Mouse (Mus musculus) spleen, postnatal 4 days (tissue): ENCODE results near the gene Scamp2.

Experiments
- DNase-seq, 2 experiments: peaks; one replicate each; pipeline ENCODE4 v3.0.0; 2022; ENCODE audit warnings: low spot score in 2 of 2

Scamp2 gene

GRCm38 (mm10) chr9:57560861-57561710, at the start of gene Scamp2:
TSS of gene Scamp2 (plus strand) at chr9:57560943.
- DNase-seq = peak; percentile 90 to 95

- DNase-seq = peak; percentile 57 to 80
Measured at GRCm38 (mm10) chr9:57517113-57517512, 43.6 kb upstream of the Scamp2 start.

GRCm38 (mm10) chr9:57520375-57521055, 40.2 kb upstream of the Scamp2 start:
- no peak for DNase-seq

DNA sequence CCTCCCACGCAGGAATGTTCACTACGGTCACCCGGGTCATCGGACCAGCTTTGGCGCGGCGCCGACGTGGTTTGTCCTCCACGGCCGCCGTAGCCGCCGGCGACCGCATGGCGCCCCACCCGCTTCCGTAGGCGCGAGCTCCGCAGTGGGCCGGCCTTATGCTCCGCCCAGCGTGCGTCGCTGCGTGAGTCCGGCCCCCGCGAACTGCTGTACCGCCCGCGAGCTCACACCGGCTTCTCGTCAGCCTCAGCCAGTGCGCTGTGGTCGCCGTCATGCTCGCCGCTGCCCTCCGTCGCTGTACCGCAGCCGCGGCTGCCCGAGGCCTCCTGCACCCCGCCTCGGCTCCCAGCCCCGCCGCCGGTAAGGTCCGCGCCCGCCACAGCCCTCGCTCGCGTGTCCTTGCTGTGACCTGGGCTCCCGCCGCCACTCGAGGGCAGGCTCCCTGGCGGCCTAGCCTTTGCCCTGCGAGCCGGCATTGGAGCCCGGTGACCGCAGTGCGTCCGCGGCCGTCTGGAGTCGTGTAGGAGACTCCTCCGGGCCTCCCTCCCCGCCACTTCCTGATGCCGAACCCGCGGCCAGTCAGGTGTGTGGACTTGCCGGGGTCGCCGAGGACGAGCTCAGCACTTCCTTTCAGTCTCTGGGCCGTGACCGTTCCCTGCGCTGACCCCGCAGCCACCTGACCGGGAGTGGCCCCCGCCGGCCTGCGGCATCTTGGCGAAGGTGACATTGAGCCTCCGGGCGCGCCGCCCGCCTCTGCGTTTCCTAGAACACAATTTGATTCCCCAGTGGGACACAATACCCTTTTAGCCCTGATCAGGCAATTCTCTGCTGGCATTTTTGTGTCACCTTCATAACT, 39.5 kb upstream of the Scamp2 start, which contains the start of gene Cox5a:
Cox5a (plus strand) TSS at position 219 of the 856 bp plus-strand sequence.
- peak; percentile 91 to 95 for DNase-seq

- no peak for DNase-seq
Measured at GRCm38 (mm10) chr9:57522114-57522860, 38.5 kb upstream of the Scamp2 start.

DNA sequence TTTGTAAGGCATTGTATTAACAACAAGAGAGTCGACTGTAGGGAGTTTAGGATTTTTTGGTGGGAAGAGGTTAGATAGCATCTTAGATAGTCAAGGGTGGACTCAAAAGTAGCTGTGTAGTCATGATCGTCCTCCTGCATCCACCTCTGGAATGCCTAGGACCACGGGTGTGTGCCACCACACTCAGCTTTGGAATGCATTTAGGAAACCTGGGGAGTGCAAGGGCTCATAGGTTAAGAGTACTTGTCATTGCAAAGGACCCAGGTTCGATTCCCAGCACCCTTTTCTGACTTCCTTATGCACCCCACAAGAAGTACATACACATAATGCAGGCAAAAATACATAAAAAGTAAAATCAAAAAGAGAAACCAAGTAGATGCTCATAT, 37.9 kb upstream of the Scamp2 start:
- no peak for DNase-seq

- DNase-seq = no peak
Measured at GRCm38 (mm10) chr9:57523754-57524153, 37.0 kb upstream of the Scamp2 start.

GRCm38 (mm10) chr9:57524439-57524838, 36.3 kb upstream of the Scamp2 start:
- DNase-seq = no peak

DNA sequence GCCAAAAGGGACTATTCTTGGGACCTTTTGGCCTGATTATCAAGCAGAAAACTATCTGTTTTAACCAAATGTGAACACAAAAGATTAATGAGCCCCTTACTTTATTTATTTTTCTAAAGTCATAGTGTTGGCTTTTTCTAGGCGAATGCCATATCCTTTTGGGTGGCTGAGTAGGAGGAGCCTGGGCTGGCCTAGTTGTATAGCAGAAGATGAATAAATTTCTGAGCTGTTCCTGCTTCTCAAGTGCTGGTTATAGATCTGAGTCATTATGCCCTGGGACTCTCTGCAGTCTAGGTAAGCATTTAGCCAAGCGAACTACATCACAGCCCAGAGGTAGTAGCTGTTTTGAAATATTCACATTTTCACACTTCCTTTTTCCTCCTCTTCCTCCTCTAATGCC, 35.2 kb upstream of the Scamp2 start:
- no peak for DNase-seq

DNA sequence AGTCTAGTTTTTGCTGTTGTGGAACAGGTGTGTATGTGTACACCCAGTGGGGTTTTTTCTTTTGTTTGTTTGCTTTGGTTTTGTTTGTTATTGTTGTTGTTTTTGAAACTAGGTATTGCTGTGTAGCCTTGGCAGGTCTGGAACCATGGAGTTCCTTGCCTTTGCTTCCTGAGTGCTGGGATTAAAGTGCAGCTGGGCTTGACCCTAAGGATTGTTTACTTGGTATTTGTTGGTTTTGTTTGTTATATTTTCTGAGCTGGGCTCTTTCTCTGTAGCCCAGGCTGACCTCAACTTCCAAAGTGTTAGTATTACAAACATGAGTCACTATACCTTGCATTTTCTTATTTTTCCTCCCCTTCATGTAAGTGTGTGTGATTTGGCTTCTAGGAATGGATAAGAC, 34.3 kb upstream of the Scamp2 start:
- DNase-seq = no peak

DNA sequence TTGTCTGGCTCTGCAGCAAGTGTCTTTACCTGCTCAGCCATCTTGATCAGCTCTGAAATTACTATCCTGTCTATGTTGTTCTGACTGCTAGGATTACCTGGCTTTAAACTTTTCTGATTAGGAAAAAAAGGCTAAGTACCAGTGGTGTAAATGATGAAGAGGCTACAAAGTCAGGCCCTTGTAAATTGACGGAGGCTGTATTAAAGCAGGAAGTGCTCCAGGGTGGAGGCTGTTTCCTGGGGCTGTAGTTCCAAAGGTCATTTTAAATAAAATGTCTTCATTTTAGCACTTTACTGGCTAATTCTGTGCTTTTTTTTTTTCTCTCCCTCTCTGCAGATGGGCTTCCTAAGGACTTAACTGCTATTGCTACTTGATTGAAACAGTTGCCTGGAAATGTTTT, 28.8 kb upstream of the Scamp2 start:
- DNase-seq = no peak

DNA sequence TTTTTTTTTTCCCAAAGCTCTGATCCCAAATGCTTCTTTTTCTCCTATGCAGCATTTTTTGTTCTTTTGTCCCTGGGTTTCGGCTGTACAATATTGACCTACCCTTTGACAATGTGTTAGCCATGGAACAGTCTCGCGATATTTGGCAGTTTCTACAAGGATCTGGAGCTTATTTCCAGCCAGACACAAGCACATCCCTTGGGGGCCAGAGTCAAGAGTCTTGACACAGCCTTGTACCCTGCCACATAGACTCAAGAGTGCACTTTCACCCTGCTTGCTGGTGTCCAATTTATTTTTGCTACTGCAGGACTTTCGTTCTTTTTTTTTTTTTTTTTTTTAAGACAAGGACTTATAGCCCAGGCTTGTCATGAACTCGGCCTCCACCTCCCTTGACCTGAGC, 24.4 kb upstream of the Scamp2 start:
- DNase-seq = no peak

DNA sequence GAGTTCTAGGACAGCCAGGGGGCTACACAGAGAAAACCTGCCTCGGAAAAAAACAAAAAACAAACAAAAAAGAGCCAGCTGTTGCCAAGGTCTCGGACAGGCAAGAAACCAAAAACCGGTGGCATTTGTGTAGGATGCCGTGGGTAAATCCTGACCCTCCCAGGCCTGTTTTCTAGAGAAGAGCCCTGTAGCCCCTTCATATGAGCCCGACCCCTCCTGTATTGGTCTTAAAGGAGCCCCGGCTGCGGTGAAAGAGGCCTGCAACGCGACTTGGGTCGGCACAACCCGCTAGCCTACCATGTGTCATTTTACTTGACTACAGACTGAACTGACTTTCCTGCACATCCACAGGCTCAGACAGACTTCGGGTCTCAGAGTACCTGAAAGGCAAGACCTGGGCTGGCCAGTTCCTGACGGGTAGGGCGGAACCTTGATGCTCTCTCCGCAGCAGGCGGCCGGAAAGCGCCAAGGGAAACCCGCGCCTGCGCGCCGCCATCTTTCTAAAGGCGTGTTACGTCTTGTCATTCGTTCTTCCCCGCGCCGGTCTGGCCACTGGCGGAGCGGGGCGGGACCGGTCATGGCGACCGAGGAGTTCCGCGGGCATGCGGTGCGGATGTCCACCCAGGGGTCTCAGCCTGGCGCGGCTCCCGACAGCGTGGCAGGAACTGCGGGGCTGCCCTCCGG, 23.6 kb upstream of the Scamp2 start, which contains the start of gene Fam219b:
Fam219b (plus strand) TSS at position 485 of the 684 bp plus-strand sequence.
- peak; percentile 91 to 95 for DNase-seq

- DNase-seq = no peak
Measured at GRCm38 (mm10) chr9:57537728-57538181, 23.0 kb upstream of the Scamp2 start.

GRCm38 (mm10) chr9:57539550-57539949, 21.2 kb upstream of the Scamp2 start:
- no peak for DNase-seq

DNA sequence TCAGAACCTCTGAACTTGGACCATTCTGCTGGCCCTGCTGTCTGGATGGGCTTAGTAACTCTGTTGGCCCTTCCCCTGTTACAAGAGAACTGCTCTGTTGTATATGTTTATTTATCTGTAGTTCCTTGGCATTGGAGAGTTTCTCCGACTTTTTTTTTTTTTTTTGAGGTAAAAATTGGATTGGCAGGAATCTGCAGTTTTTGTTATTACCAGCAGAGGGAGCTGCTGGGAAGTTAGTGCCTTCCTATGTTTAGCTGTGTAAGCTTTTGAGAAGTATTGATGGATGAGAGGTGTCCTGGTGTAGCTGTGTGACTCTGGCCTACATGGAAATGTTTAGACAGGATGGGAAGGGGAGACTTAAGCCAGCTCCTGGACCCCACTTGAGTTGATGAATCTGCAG, 19.4 kb upstream of the Scamp2 start:
- DNase-seq = peak in 1 of 2 experiments; percentile 66

GRCm38 (mm10) chr9:57543951-57544350, 16.8 kb upstream of the Scamp2 start:
- DNase-seq = no peak

GRCm38 (mm10) chr9:57547287-57547686, 13.5 kb upstream of the Scamp2 start:
- DNase-seq = no peak

DNA sequence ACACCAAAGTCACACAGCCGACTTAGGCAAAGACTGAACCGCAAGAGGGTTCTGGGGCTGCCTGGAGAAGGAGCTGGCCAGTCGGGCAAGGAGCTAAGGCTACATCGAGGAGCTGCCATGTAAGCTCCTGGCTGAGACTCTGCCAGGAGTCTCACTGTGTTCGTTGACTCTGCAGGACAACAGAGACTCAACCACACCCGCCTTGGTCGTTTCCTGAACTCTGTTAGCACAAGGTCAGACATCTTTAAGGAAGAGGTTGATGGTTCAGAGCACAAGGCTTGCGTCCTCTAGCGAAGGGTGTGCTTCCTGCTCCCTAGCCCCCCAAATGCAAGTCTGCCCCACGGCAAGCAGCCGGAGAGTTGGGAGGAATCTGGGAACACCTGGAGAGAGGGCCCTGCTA, 12.9 kb upstream of the Scamp2 start:
- DNase-seq = no peak

DNA sequence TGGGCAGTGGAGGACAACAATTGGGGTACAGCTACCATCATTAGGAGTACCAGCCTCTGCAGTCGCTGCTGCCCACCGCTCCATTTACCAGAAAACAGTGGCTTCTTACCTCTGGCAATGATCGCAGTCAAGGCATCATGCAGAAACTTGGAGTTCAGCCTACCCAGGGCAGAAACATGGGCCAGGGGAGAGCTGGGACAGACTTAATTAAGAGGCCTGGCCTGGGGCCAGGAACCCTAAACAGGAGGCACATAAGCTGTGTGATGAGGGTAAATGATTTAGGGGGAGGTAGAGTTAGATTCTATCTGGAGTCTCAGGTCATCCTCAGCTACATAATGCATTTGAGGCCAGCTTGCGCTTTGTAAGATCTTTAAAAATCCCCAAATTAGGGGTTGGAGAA, 11.6 kb upstream of the Scamp2 start:
- no peak for DNase-seq
